8 mouse cellular contexts compared by ENCODE assay signal in genomic region chr10:94943846-94944690, GRCm38 (mm10). TPM values are rescaled to one million over a fixed set of nuclear protein-coding genes. Genes with fewer than 3 reads are reported as not detected.
DNase-seq lines count a peak whose midpoint lies in the region; ATAC-seq and TF ChIP-seq lines count a peak whose summit lies in the region.

No protein-coding gene starts in this region.

- peak overlapping the region; percentile 60 for H3K4me3 ChIP-seq in limb, embryonic 14.5 days (replicated peaks; ENCODE audit: low read length)
- peak overlapping the region; percentile 85 for H3K4me3 ChIP-seq in midbrain, embryonic 15.5 days

- no peak overlapping the region for H3K27ac ChIP-seq in limb, embryonic 14.5 days (replicated peaks; ENCODE audit: low read depth, low read length)
- H3K27ac ChIP-seq in midbrain, embryonic 15.5 days, result peak overlapping the region; percentile 93

- peak; percentile 38 to 63 for DNase-seq in adrenal gland, adult 18-20 months (ENCODE audit: low spot score in 2 of 2)
- no peak for DNase-seq in adrenal gland, adult 8-10 months
- peak; percentile 45 to 73 for DNase-seq in cerebellum, postnatal 4 days (ENCODE audit: low spot score in 2 of 2)
- DNase-seq in gastrocnemius, postnatal 14 days, result peak; percentile 64
- no peak for DNase-seq in limb, embryonic 14.5 days (ENCODE audit: low spot score)
- DNase-seq in spleen, postnatal 10 days (ENCODE audit: low spot score in 2 of 2), result peak; percentile 82 to 84

- peak overlapping the region; percentile 66 for H3K9ac ChIP-seq in limb, embryonic 14.5 days (ENCODE audit: low read depth, low read length, severe bottlenecking)
- peak overlapping the region; percentile 89 for H3K9ac ChIP-seq in midbrain, embryonic 15.5 days

- H3K27me3 ChIP-seq in limb, embryonic 14.5 days (ENCODE audit: control insufficient read depth, insufficient read depth, low read length), result peaks cover 49% of the 10 kb centered on the region
- H3K27me3 ChIP-seq in midbrain, embryonic 15.5 days (replicated peaks), result no peaks in the 10 kb centered on the region

- TF ChIP-seq POLR2A in limb, embryonic 14.5 days (IDR thresholded peaks at IDR 0.05; ENCODE audit: borderline replicate concordance, extremely low read depth, insufficient read depth, insufficient read length), result no peak

- H3K4me2 ChIP-seq in limb, embryonic 14.5 days (replicated peaks; ENCODE audit: low read depth, low read length, severe bottlenecking), result peak overlapping the region; percentile 96
- peak overlapping the region; percentile 67 for H3K4me2 ChIP-seq in midbrain, embryonic 15.5 days

- peak; percentile 22 for ATAC-seq in inflammation-experienced regulatory T-cells, adult 6 months
- ATAC-seq in limb, embryonic 14.5 days (ENCODE audit: low FRiP score, low read depth), result peak; percentile 51
- ATAC-seq in midbrain, embryonic 15.5 days (replicated peaks), result peak; percentile 46

- WGBS in limb, embryonic 14.5 days, result under 1% methylated on average over 64 of the region's 110 CpGs
- WGBS in midbrain, embryonic 15.5 days, result under 1% methylated on average over 109 of the region's 110 CpGs

- intact Hi-C loops in gastrocnemius, postnatal 14 days (cut with DNase I; ENCODE audit: low total_unique reads), result no loop called here

- H3K9me3 ChIP-seq in limb, embryonic 14.5 days (ENCODE audit: control insufficient read depth, low read length), result no peaks in the 10 kb centered on the region
- H3K9me3 ChIP-seq in midbrain, embryonic 15.5 days, result no peaks in the 10 kb centered on the region

- peaks cover 14% of the 10 kb centered on the region for H3K4me1 ChIP-seq in limb, embryonic 14.5 days (ENCODE audit: control insufficient read depth, insufficient read depth, low read length)
- H3K4me1 ChIP-seq in midbrain, embryonic 15.5 days, result peaks cover 47% of the 10 kb centered on the region

- no peaks in the 10 kb centered on the region for H3K36me3 ChIP-seq in limb, embryonic 14.5 days (ENCODE audit: control insufficient read depth, insufficient read depth, low read length)
- H3K36me3 ChIP-seq in midbrain, embryonic 15.5 days (replicated peaks), result no peaks in the 10 kb centered on the region

RNA-seq across cellular contexts. Expression of gene Plxnc1, which starts 0.6 kb away (rescaled TPM):
- 1 to 10 TPM; 1.6 to 9.1 TPM for total RNA-seq in adrenal gland, adult 18-20 months (2021)
- total RNA-seq in adrenal gland, adult 8-10 months (2022), result 10 to 100 TPM in 2 of 4 experiments, 1 to 10 TPM in 2; 1.5 to 30.4 (median 13.9) TPM
- total RNA-seq in gastrocnemius, postnatal 14 days (2021), result 1 to 10 TPM; 1.2 to 2.1 TPM
- 10 to 100 TPM; 21.8 to 22.9 (median 22.5) TPM for polyA plus RNA-seq in inflammation-experienced regulatory T-cells, adult 6 months (2017; shearing (Covaris generic))
- polyA plus RNA-seq in limb, embryonic 14.5 days (2012; rRNA removed), result 4.2 and 4.7 TPM in 2 replicates
- polyA plus RNA-seq in limb, embryonic 14.5 days (2014; fragmentation: Nextera tagmentation; extraction: Ambion mirVana), result 3.0 and 3.6 TPM in 2 replicates
- polyA plus RNA-seq in midbrain, embryonic 15.5 days (2015; fragmentation: Nextera tagmentation; extraction: Ambion mirVana), result 17.8 and 18.2 TPM in 2 replicates

Comparison
In these comparisons a context has a peak if more than half of its experiments do, and no peak if none do; other contexts are left out.
1. DNase-seq: peak in adrenal gland, adult 18-20 months (2 of 2), cerebellum, postnatal 4 days (2 of 2), gastrocnemius, postnatal 14 days (single experiment) and spleen, postnatal 10 days (2 of 2); none in adrenal gland, adult 8-10 months (single experiment) and limb, embryonic 14.5 days (single experiment).
2. Peak in every context shown above with its lines, with median percentiles within 50 percentile points of each other: ATAC-seq.